Mouse (Mus musculus): Measurements from ENCODE around the gene Plod1. TPM values are rescaled to one million over a fixed set of nuclear protein-coding genes. Genes with fewer than 3 reads are reported as not detected.

Gene Plod1
- 10 to 100 TPM in 1 of 2 experiments, 1 to 10 TPM in 1; 5.8 to 11.6 TPM for polyA plus RNA-seq (2017; shearing (Covaris generic))

GRCm38 (mm10) chr4:147936331-147936954 lies at the start of gene Plod1:
TSS of gene Plod1 (minus strand) at chr4:147936767.

GRCm38 (mm10) chr4:147985205-147986132 lies 48.9 kb upstream of the Plod1 start, which contains the start of gene Nppb:
TSS of gene Nppb (plus strand) at chr4:147985788.

GRCm38 (mm10) chr4:147940576-147941044 lies 4.0 kb upstream of the Plod1 start, which contains the start of gene 2510039O18Rik:
TSS of gene 2510039O18Rik (plus strand) at chr4:147940895.

GRCm38 (mm10) chr4:147904313-147905089 lies 32.1 kb downstream of the Plod1 start, which contains the start of gene Mfn2:
TSS of gene Mfn2 (minus strand) at chr4:147904704.

GRCm38 (mm10) chr4:147868450-147869031 lies 68.0 kb downstream of the Plod1 start, which contains the start of the genes Miip and Fv1:
TSS of gene Miip (minus strand) at chr4:147868816.
TSS of gene Fv1 (plus strand) at chr4:147868979.

Other genes with a start within 250 kb of the Plod1 start
- 1 to 10 TPM in 1 of 2 experiments, under 1 TPM in 1; 0.43 to 1.1 TPM for gene Zfp534, start 234.2 kb downstream of the Plod1 start, polyA plus RNA-seq (2017; shearing (Covaris generic))
- gene Zfp984, start 127.0 kb downstream of the Plod1 start, polyA plus RNA-seq (2017; shearing (Covaris generic)), result 10 to 100 TPM; 17.2 to 23.4 TPM
- gene Zfp933, start 88.4 kb downstream of the Plod1 start, polyA plus RNA-seq (2017; shearing (Covaris generic)), result 1 to 10 TPM; 4.1 to 5.6 TPM
- gene Miip, start 68.0 kb downstream of the Plod1 start, polyA plus RNA-seq (2017; shearing (Covaris generic)), result 100 to 1,000 TPM; 106 to 133 TPM
- 1 to 10 TPM; 4.5 to 4.9 TPM for gene Fv1, start 67.8 kb downstream of the Plod1 start, polyA plus RNA-seq (2017; shearing (Covaris generic))
- 10 to 100 TPM; 39.1 to 40.3 TPM for gene Mfn2, start 32.1 kb downstream of the Plod1 start, polyA plus RNA-seq (2017; shearing (Covaris generic))
- 100 to 1,000 TPM in 1 of 2 experiments, 10 to 100 TPM in 1; 99.8 to 122 TPM for gene 2510039O18Rik, start 4.1 kb upstream of the Plod1 start, polyA plus RNA-seq (2017; shearing (Covaris generic))
- gene Nppb, start 49.0 kb upstream of the Plod1 start, polyA plus RNA-seq (2017; shearing (Covaris generic)), result under 1 TPM in 1 of 2 experiments, not detected in 1; 0.61 TPM
- 1 to 10 TPM in 1 of 2 experiments, not detected in 1; 1.0 TPM for gene Nppa, start 64.0 kb upstream of the Plod1 start, polyA plus RNA-seq (2017; shearing (Covaris generic))
- 10 to 100 TPM in 1 of 2 experiments, 1 to 10 TPM in 1; 6.3 to 11.0 TPM for gene Clcn6, start 102.1 kb upstream of the Plod1 start, polyA plus RNA-seq (2017; shearing (Covaris generic))
- gene Mthfr, start 102.3 kb upstream of the Plod1 start, polyA plus RNA-seq (2017; shearing (Covaris generic)), result 10 to 100 TPM; 14.5 TPM
- gene Agtrap, start 151.3 kb upstream of the Plod1 start, polyA plus RNA-seq (2017; shearing (Covaris generic)), result 10 to 100 TPM; 13.1 to 17.6 TPM
- 10 to 100 TPM; 39.3 to 41.3 TPM for gene Mad2l2, start 193.6 kb upstream of the Plod1 start, polyA plus RNA-seq (2017; shearing (Covaris generic))
- under 1 TPM in 1 of 2 experiments, not detected in 1; 0.07 TPM for gene Draxin, start 193.9 kb upstream of the Plod1 start, polyA plus RNA-seq (2017; shearing (Covaris generic))
- gene Fbxo6, start 215.4 kb upstream of the Plod1 start, polyA plus RNA-seq (2017; shearing (Covaris generic)), result 10 to 100 TPM; 52.0 to 58.4 TPM
- gene Fbxo44, start 223.7 kb upstream of the Plod1 start, polyA plus RNA-seq (2017; shearing (Covaris generic)), result 1 to 10 TPM; 2.7 to 5.8 TPM
- not detected for gene Fbxo2, start 223.9 kb upstream of the Plod1 start, polyA plus RNA-seq (2017; shearing (Covaris generic))

All from inflammation-experienced regulatory T-cells (primary cell).